Mouse (Mus musculus): Measurements from ENCODE around the gene AC134908.4. TPM values are rescaled to one million over a fixed set of nuclear protein-coding genes. Genes with fewer than 3 reads are reported as not detected.
"Not testable (repeated sequence)": the region's sequence is repeated elsewhere in the genome, so short reads cannot be mapped to it uniquely, and the experiment has no call there.

Gene AC134908.4
- total RNA-seq, 2 experiments from 2014 or later = not detected

DNA sequence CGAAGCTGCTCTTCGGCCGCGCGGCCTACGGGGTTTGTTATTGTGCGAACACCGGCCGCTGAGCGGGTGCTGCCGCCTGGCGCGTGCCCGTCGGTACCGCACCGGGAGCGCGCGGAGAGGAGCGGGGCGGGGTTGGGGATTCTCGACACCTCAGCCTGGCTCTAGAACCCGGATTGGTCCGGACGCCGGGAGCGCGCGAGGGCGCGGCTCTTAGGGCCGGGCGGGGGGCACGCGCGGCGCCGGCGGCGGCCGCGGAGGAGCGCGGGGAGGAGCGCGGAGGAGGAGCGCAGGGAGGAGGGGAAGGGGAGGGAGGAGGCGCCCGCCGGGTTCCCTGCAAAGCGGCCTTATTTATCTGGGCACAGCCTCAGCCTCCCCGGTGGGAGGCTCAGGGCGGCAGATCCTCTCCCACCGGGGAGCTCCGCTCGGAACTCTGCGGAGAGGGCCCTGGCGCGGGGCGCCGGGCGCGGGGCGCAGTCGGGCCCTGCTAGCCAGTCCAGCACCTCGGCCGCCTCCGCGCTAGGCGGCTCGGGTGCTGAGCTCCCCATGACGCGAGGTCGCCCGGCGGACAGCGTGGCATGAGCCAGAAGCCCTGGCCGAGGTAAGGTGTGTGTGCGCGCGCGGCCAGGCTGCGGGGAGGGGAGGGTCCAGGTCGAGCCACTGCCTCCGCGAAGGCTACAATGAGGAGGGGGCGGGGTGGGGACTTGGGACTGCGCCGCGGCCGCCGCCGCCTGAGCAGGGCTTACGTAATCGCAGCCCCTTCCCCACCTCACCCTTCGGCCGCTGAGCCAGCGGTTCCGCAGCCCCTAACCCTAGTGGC lies 13.5 kb upstream of the AC134908.4 start, which contains the start of gene Fbxl16:
Fbxl16 (plus strand) TSS at position 297 of the 817 bp plus-strand sequence.
- DNase-seq = peak; percentile 54

DNA sequence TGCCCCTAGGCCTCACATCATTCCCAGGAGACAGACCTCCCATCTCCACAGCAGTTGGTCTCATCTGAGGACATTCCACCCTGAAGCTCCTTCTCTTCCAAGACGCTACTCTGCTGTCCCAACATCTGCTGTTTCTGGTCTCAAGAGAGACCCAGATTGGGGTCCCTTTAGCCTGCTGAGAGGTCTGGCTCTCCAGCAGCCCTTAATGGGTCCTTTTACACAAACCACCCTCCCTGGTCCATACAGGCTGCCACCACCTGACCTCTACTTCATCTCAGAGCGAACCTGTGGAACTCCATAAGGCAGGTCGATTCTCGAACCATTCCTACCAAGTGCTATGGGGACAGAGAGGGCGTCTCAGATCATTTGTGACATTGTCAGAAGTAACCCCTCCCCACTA lies 12.6 kb upstream of the AC134908.4 start:
- DNase-seq = no peak

DNA sequence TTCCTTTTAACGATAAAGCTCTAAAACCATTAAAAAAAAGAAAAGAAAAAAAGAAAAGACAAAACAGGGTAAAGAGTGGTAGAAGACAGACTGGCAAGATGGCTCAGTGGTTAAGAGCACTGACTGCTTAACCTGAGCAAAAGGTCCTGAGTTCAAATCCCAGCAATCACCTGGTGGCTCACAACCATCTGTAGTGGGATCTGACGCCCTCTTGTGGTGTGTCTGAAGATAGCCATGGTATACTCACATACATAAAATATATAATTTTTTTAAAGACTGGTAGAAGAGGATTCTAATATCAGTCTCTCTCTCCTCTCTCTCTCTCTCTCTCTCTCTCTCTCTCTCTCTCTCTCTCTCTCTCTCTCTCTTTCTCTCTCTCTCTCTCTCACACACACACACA lies 12.0 kb upstream of the AC134908.4 start:
- not testable (repeated sequence) for DNase-seq

DNA sequence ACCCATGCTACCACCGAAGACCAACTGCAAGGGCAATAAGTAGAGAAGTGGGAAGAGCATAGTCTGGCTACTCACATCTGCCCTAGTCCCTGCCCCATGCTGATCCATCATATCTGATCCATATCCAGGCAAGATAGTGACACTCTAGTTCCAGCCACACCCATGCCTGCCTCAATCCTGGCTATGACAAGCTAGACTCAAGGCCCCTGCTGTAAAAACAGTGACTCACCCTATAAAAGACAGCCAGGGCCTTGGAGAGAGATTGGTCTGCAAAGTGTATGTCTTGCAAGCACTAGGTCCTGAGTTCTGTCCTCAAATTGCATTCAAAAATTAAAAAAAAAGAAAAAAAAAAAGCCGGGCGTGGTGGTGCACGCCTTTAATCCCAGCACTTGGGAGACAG lies 11.0 kb upstream of the AC134908.4 start:
- no peak for DNase-seq

DNA sequence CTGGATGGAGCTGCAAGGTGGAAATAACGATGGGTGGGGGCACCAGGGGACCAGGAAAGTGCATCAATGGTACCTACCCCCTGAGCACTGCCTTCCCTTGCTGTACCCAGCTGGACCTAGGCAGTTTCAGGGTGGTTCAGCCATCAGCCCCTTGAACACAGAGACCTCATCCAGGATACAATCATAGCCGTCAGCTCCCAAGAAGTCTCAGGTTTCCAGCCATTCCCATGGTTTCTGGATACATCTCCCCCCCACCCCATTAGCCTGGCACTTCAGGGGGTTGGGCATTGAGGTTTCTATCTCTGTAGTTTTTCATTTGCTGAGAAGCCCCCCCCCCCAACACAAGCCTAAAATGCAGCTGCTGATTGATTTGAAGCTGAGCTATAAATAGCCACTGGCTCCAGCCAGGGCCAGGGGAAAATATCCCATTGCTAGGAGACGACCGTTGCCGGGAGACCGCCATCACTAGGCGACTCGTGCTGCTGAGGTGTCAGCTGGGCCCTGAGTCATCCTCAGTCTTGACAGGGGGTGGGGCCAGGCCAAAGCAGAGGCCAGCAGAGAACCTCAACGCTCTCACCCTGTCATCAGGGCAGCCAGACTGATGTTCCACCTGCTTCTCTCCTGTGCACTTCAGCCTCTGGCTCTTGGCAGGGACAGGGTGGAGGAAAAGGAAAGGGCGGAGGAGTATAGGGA lies 7.5 kb upstream of the AC134908.4 start:
- DNase-seq = peak; percentile 48

DNA sequence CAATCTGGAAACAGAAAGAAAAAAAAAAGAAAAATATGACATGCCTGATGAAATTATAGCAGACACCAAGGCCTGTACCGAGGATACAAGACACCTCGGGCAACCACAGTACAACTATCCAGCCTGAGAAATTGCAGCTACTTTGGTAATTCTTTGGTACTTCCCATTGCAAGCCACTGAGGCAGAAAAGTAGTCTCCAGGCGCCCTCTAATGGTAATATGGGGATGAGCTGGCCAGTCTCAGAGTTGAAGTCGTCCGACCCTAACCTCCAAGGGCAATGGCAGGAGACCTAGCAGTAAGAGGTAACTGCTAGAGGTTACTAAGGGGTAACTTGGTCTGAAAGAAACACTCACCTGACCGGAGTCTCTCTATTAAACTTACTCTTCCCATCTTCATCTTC lies 5.6 kb upstream of the AC134908.4 start:
- no peak for DNase-seq

DNA sequence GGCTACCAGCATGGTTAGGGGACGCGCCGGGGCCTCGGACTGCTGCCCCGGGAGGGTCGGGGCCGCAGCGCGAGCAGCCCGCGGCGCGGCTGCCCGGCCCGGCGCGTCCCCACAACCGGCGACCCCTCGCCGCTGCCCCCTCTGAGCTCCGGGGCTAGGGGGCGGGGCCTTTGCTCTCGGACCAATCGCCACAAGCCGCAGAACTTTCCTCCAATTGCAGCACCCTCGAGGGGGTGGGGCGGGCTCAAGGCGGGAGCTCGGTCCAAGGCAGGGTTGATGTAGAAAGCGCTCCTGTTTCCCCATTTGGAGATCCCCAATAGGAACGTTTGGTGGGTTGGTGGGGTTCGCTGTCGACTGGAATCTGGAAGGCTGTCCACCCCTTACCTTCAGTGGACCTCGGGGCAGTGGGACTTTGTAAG lies 1.5 kb upstream of the AC134908.4 start, which contains the start of gene Metrn:
Metrn (minus strand) TSS at position 186 of the 419 bp plus-strand sequence.
- DNase-seq = peak; percentile 89

DNA sequence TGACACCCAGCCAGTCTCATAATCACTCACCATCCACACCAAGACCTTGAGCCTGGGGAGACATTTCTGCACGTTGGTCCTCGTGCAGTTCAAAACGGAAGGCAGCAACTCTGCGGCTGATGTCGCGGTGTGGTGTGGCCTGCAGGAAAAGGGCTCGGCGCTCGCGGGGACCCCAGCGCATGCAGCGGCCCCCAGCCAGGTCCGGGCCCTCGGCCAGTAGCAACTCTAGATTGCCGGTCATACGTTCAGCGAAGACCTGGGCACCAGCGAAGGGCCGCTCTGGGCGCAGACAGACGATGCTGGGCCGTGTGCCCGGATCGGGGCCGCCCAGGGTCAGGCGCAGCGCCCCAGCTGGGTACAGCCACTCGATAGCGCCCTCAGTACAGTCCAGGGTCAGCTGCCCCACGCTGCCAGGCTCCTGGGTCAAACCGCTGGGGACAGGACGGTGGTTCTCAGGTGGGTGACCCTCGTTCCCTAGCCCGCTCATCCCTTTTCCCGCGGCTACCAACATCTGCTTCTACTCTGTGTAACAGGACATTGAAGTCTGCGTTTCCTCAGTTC lies 832 bp upstream of the AC134908.4 start:
- peak; percentile 53 for DNase-seq

DNA sequence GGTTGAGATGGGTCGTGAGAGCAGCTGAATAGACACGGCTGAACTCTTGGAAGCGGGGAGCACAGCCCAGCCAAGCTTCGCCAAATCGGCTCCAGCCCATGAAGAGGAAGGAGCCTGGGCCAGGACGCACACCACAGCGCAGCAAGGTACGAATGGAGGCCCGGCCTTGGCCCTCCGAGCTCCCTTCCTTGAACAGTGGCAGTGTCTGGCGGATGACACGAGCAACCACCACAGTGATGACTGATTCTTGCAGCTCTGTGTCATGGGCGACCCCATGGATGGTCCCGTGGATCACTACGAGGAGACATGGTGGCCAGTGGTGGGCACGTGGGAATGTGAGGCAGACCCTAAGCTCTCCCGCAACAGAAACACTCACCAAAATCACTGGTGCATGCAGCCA lies 461 bp downstream of the AC134908.4 start:
- no peak for DNase-seq

DNA sequence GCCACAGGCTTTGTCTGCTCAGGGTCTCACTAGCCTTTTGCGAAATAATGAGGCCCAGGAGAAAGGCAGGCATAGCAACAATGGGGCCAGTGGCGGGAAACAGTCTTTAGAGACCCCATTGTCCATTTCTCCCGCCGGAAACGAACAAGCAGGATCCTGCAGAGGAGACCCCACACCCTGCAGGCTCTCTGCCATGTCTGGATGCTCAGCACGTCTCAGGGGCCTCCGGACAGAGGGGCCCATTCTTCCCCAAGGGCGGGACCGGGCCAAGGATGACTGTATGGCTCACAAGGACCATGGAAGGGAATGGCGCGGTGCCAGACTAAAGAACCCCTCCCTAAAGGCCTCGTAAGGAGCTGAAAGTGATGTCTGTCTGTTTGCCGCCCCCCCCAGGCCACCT lies 1.3 kb downstream of the AC134908.4 start:
- no peak for DNase-seq

DNA sequence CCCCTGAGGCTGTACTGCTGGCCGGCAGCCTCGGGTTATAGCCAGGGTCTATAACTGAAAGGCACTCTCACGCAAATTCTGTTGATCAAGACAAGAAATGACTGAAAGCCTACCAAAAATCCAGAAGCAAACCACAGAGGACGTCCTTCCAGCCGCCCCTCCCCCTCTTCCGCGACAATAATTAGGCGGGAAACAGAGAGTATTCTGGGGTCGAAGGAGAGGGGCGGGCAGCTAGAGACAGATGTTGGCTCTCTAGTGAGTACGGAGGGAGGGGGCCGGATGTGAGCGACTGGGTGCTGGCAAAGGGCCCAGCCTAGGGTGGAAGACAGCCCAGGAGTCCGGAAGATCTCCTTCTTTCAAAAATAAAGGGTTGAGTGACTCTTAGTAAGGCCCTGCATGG lies 2.8 kb downstream of the AC134908.4 start, which contains the start of gene Fam173a:
Fam173a (minus strand) TSS at position 287 of the 400 bp plus-strand sequence.
- DNase-seq = peak; percentile 81

DNA sequence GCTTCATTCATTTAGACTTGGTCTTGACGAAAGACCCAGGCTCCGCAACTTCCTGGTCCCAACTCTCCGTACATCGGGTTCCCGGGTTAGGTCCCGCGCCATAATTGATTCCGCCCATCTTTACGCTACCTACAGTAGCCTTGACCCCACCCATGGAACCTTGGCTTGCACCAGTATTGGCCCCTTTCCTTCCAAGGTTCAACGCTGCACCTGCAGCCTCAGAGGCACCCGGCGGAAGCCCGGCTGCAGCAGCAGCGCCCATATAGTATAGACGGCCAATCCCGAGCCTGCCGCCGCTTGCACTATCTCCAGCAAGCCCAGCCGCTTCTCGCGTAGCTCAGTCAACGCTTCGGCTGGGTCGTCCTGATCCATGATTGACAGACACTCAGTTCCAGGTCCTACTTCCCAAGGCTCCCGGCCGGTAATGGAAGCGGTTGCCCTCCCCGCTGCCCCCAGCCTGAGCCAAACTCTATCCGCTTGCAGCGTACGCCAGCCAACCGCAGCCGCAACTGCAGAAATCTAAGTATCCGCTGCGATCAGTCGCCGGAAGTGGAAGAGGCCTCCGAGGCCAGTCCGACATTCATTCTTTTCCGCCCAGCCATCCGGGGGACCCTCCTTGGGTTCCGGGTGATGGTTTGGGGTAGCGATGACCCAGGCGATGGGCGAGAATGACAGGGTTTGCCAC lies 3.5 kb downstream of the AC134908.4 start:
- DNase-seq = peak; percentile 83

DNA sequence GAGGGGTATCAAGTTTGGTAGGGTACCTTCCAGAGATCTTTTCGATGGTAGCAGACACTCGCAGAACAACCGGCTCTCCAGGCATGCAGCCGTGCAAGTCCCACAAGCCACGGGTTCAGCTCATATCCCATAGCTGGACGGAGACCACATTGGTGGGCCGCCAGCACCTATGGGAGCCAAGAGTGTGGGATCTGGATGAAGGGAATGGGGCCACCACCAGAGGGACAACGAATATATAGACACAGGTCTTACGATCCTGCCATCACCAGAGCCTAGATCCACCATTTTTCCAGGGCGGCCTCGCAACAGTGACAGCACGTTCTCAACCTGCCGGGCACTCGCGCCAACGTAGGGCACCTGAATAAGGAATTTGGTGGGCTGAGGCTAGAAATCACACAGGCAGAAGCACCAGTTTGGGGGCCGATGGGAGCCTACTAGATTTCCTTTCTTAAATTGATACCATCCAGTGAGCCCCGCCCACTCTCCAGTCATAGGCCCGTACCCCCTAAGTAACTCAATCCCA lies 4.1 kb downstream of the AC134908.4 start:
- no peak for DNase-seq

DNA sequence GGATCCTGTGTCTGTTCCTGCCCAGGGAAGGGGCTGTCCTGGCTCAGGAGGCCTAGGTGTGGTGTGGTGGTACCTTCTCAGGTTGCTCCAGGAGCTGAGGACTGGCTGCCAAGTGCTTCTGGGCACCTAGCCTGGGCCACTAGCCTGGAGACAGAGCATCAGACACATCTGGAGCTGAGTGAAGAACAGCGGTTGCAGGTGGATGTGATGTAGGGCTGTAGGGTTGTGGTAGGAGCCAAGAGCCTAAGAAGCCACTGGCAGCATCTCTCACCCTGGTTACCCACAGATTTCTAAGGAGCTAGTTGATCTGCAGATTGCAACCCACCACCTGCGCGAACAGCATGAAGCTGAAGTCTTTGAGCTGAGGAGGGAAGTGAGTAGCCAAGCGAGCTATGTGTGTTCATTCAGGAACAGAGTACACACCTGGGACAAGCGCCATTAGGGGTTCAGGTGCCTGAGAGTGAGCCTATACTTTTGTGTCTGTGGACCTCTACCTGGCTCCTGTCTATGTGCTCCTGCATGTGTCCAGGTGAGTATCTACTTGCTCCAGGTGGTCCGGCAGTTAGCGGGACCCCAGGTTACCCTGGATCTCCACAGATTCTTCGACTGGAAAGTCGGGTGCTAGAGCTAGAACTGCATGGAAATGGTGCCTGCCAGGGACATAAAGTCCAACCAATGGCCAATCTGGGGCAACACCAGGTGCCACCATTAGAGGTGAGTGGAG lies 8.5 kb downstream of the AC134908.4 start:
- no peak for DNase-seq

DNA sequence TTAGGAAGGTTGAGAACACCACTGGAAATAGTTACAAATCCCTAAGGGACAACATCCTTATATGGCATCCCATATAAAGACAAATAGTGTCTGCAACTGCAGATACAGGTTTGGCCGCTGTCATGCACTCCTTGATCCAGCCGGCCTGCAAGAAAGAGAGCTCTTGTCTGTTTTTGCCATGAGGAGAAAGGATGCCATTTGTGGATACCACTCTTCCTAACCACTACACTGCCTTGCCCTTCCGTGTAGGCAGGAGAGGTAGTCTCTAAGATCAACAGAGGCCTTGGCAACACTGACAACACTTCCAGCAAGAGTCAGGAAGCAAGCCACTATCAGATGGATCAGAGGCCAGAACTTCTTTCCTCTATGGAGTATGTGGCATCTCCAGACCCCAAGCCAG lies 9.2 kb downstream of the AC134908.4 start, which contains the start of gene Ccdc78:
Ccdc78 (plus strand) TSS at position 301 of the 400 bp plus-strand sequence.
- no peak for DNase-seq

DNA sequence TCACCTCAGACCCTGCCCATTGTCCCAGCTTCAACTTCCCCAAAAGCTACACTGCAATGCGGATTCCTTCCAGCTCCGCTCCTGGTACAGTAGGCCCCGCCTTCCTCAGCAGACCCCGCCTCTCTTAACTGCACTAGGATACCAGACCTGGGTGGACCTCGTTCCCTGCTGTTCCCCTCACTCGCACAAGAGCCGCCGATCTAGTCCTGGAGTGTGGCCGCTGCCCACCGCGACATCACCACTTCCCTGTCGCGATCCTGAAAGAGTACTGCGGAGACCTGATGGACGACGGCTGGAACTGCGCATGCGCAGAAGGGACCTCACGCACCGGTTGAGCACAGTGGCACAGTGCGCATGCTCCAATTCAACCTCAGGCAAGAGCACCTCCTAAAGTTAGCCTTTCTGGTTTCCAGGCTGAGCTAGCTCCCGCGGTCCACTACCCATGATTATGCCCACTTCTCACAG lies 10.1 kb downstream of the AC134908.4 start, which contains the start of gene Haghl:
Haghl (minus strand) TSS at position 393 of the 465 bp plus-strand sequence.
- DNase-seq = peak; percentile 97

DNA sequence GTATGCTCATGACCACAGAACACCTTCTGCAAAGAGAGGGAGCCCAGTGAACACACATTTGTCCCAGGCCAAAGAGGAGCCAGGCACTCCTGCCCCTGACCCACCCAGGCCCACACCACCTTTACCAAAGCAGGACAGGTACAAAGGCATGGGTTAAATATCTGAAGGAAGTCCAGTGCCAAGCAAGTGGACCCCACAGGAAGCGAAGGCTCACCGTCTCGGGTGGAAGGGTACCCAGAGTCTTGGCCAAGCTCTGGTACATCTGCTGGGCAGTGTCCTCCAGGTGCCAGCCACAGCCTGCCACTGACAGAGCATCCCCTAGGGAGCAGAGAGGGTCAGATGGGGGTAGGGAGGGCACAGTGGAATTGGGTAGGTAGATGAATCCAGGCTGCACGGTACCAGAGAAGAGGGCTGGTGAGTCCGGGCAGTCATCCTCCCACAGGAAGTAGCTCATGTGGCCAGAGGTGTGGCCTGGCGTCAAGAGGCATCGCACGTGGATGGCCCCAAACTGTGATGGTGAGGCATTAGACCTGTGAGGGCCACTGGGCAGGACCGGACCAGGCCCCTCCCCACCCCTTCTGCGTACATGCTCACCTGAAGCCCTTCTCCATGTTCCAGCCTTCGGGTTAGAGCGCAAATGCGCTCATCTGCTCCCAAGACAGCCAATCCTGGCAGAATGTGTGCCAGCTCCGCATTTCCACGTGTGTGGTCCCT lies 11.4 kb downstream of the AC134908.4 start:
- no peak for DNase-seq

DNA sequence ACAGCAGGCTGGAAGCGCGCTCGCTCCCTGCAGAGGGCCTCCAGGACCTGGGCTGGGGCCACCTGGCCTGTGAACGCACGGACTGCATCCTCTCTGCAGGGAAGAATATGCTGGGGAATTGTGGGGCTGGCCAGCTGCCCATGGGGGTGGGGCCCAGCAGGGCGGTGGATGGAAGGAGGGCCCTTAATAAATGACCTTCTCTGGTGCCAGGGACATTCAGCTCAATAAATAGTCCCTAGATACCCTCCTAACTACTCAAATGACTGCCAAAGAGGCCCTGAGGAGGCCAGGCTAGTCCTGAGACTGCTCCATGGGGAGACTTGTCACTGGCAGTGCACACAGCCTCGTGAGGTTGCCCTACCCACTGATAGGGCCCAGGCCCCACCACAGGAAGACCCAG lies 12.4 kb downstream of the AC134908.4 start:
- no peak for DNase-seq

DNA sequence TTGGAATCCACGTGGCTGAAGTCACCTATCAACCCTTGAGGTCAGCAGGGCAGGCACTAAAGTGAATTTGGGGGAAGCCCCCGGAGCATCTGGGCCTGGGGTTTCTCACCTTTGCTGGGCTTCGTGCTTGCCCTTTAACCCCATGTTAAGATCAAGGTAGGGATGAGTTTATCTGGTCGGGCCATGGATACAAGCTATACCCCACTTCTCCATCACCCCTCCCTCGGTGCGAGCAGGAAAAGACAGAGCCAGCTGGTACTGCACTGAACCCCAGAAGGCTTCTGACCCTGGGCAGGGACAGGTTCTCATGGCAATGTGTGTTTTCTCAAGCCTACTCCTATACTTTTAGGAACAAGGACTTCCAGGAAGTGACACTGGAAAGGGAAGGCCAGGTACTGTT lies 14.1 kb downstream of the AC134908.4 start:
- DNase-seq = no peak

DNA sequence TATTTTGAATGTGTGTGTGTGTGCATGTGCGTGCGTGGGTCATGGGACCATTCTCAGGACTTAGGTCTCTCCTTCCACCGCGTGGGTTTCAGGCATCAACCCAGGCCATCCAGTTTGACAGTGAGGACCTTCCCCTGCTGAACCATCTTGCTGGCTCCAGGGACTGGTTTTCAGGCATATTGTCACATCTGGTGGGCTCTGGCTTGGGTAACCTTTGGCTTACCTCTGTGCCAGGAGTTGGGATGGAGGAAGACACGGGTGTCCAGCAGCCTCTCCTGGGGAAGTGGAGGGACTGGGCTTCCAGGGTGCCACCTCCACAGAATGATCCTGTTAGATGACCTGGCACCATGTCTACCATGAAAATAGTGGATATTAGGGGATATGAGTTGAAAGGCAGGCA lies 17.5 kb downstream of the AC134908.4 start:
- DNase-seq = no peak
